In genomic region chr11:85308799-85309198, GRCm38 (mm10) we compare ENCODE assay signal across 15 mouse cellular contexts. TPM values are rescaled to one million over a fixed set of nuclear protein-coding genes. Genes with fewer than 3 reads are reported as not detected.
A peak's percentile ranks its signal among the peaks of the same experiment; 100 is the strongest.
DNase-seq lines count a peak whose midpoint lies in the region; ATAC-seq and TF ChIP-seq lines count a peak whose summit lies in the region.
"Had no signal": no experiment of that assay in that cellular context is flagged by ENCODE, and none has a peak within 500 bp of the region (broad histone marks: within the 10 kb centered on the region; RNA-seq: fewer than 3 reads in every experiment).

No protein-coding gene starts in this region.

- 77% methylated on average over 2 of the region's 2 CpGs for WGBS in liver, embryonic 14.5 days (ENCODE audit: insufficient replicate concordance)
- WGBS in liver, embryonic 12.5 days (ENCODE audit: insufficient replicate concordance): 73% methylated on average over 2 of the region's 2 CpGs

- H3K27ac ChIP-seq in liver, embryonic 14.5 days: no peak overlapping the region
- H3K27ac ChIP-seq in liver, embryonic 12.5 days: no peak overlapping the region
- H3K27ac ChIP-seq: forebrain, embryonic 15.5 days; hindbrain, embryonic 15.5 days had no signal

- H3K4me3 ChIP-seq in liver, embryonic 14.5 days (ENCODE audit: insufficient read depth in 1 of 2, low read depth in 2 of 2, low read length in 2 of 2): no peak overlapping the region
- no peak overlapping the region for H3K4me3 ChIP-seq in liver, embryonic 12.5 days
- H3K4me3 ChIP-seq: forebrain, embryonic 15.5 days; hindbrain, embryonic 15.5 days had no signal

- no peaks in the 10 kb centered on the region for H3K9me3 ChIP-seq in liver, embryonic 14.5 days (ENCODE audit: control insufficient read depth, low read length)
- no peaks in the 10 kb centered on the region for H3K9me3 ChIP-seq in liver, embryonic 12.5 days (replicated peaks)
- H3K9me3 ChIP-seq: forebrain, embryonic 15.5 days; hindbrain, embryonic 15.5 days had no signal

- no peaks in the 10 kb centered on the region for H3K36me3 ChIP-seq in liver, embryonic 14.5 days (replicated peaks; ENCODE audit: control insufficient read depth, insufficient read depth, low read depth)
- H3K36me3 ChIP-seq in liver, embryonic 12.5 days: peaks cover 7% of the 10 kb centered on the region
- H3K36me3 ChIP-seq: forebrain, embryonic 15.5 days; hindbrain, embryonic 15.5 days had no signal

- H3K9ac ChIP-seq in liver, embryonic 14.5 days (replicated peaks): no peak overlapping the region
- no peak overlapping the region for H3K9ac ChIP-seq in liver, embryonic 12.5 days
- H3K9ac ChIP-seq: forebrain, embryonic 15.5 days; hindbrain, embryonic 15.5 days had no signal

- H3K4me1 ChIP-seq in liver, embryonic 14.5 days (replicated peaks; ENCODE audit: control insufficient read depth in 2 of 2, insufficient read depth in 2 of 2, low read length in 1 of 2): peaks cover 12 to 15% of the 10 kb centered on the region in 2 experiments
- peaks cover 33% of the 10 kb centered on the region for H3K4me1 ChIP-seq in liver, embryonic 12.5 days

- H3K27me3 ChIP-seq in liver, embryonic 14.5 days (ENCODE audit: control insufficient read depth, insufficient read depth, low read length): no peaks in the 10 kb centered on the region
- H3K27me3 ChIP-seq in liver, embryonic 12.5 days (replicated peaks): no peaks in the 10 kb centered on the region
- H3K27me3 ChIP-seq: forebrain, embryonic 15.5 days; hindbrain, embryonic 15.5 days had no signal

- H3K4me2 ChIP-seq in liver, embryonic 14.5 days (ENCODE audit: low read depth): no peak overlapping the region
- H3K4me2 ChIP-seq in liver, embryonic 12.5 days: no peak overlapping the region
- H3K4me2 ChIP-seq: forebrain, embryonic 15.5 days; hindbrain, embryonic 15.5 days had no signal

- DNase-seq in cerebellum, adult 9-11 months: peak; percentile 51
- DNase-seq in cerebellum, adult 8-10 months: no peak
- no peak for DNase-seq in liver, embryonic 14.5 days (ENCODE audit: low read depth in 3 of 3, low spot score in 3 of 3)
- peak; percentile 41 to 46 for DNase-seq in B cell, adult 2 months
- peak; percentile 32 for DNase-seq in ZHBTc4 (ENCODE audit: low read depth, low spot score)
- DNase-seq in ovary, postnatal 36 days (ENCODE audit: low spot score): no peak
- no peak for DNase-seq in left cerebral cortex, adult 11 months (ENCODE audit: low spot score)
- DNase-seq: gastrocnemius, postnatal 14 days; lung, postnatal 10 days; midbrain, embryonic 14.5 days; right cerebral cortex, adult 18-20 months; thymus, postnatal 25 days had no signal

- TF ChIP-seq CTCF in liver, embryonic 14.5 days (IDR thresholded peaks at IDR 0.05; ENCODE audit: low read depth): peak; percentile 18; the same call in 1 of the 2 replicates

- TF ChIP-seq EP300 in liver, embryonic 14.5 days (IDR thresholded peaks at IDR 0.05; ENCODE audit: low read depth): no peak

- no peak for ATAC-seq in liver, embryonic 14.5 days (ENCODE audit: insufficient read depth)
- ATAC-seq in liver, embryonic 12.5 days: no peak
- ATAC-seq: forebrain, embryonic 15.5 days had no signal

RNA-seq across cellular contexts. Expression of gene Ppm1d, which starts 2.2 kb away (rescaled TPM):
- polyA plus RNA-seq in liver, embryonic 14.5 days (2012; rRNA removed): 8.1 and 12.5 TPM in 2 replicates
- 21.9 and 23.5 TPM in 2 replicates for polyA plus RNA-seq in liver, embryonic 14.5 days (2014; fragmentation: Nextera tagmentation; extraction: Ambion mirVana)
- polyA plus RNA-seq in liver, embryonic 12.5 days (2016; fragmentation: Nextera tagmentation; extraction: Ambion mirVana): 25.9 and 26.1 TPM in 2 replicates

RNA-seq across cellular contexts. Expression of gene Bcas3, which starts 44.2 kb away (rescaled TPM):
- 6.9 and 7.2 TPM in 2 replicates for polyA plus RNA-seq in liver, embryonic 14.5 days (2012; rRNA removed)
- polyA plus RNA-seq in liver, embryonic 14.5 days (2014; fragmentation: Nextera tagmentation; extraction: Ambion mirVana): 16.9 and 17.5 TPM in 2 replicates
- 18.2 and 23.4 TPM in 2 replicates for polyA plus RNA-seq in liver, embryonic 12.5 days (2016; fragmentation: Nextera tagmentation; extraction: Ambion mirVana)

Comparison
In these comparisons a context has a peak if more than half of its experiments do, and no peak if none do; other contexts are left out.
1. DNase-seq: peak in cerebellum, adult 9-11 months (single experiment), B cell, adult 2 months (2 of 2) and ZHBTc4 (single experiment); none in cerebellum, adult 8-10 months (single experiment), liver, embryonic 14.5 days (0 of 3), ovary, postnatal 36 days (single experiment) and left cerebral cortex, adult 11 months (single experiment).